Mouse (Mus musculus) kidney, adult 2 months (tissue): ENCODE measurements around the gene Unk.

Experiments used
- CTCF ChIP-seq: fragments of 200-500 bp; conservative IDR thresholded peaks from 2 replicates; pipeline ENCODE4 v1.5.1; 2011; ENCODE audit warnings: low read depth, mild to moderate bottlenecking, control low read depth, low read length, moderate library complexity, mixed read lengths; ENCODE audit not compliant: insufficient read depth, insufficient read length
- POLR2A ChIP-seq: fragments of 200-500 bp; IDR thresholded peaks from one replicate; pipeline ENCODE4 v1.6.1; 2011; ENCODE audit warnings: low read depth, low read length, control low read depth

- TF ChIP-seq POLR2A, result peak; percentile 19
- 0 out of 2 replicates have a peak, but pooled peaks have one; percentile 2 for TF ChIP-seq CTCF
Observed at GRCm38 (mm10) chr11:116109441-116110081, 79.4 kb downstream of the Unk start.
